In genomic region chr12:20815121-20815520, GRCm38 (mm10) we compare ENCODE assay signal across 8 mouse cellular contexts.
A peak's percentile ranks its signal among the peaks of the same experiment; 100 is the strongest.
DNase-seq lines count a peak whose midpoint lies in the region; ATAC-seq and TF ChIP-seq lines count a peak whose summit lies in the region.
"Not testable (repeated sequence)": the region's sequence is repeated elsewhere in the genome, so short reads cannot be mapped to it uniquely, and the experiment has no call there.

No protein-coding gene starts in this region.

- DNase-seq in embryonic facial prominence, embryonic 10.5 days (ENCODE audit: low spot score) = peak; percentile 7
- DNase-seq in limb, embryonic 14.5 days (ENCODE audit: low spot score) = not testable (repeated sequence)
- DNase-seq in urinary bladder, postnatal 25 days (ENCODE audit: low spot score) = peak; percentile 3

- 31% methylated on average over 40 of the region's 40 CpGs for WGBS in embryonic facial prominence, embryonic 10.5 days
- WGBS in forebrain, embryonic 15.5 days = 37% methylated on average over 34 of the region's 40 CpGs
- WGBS in heart, embryonic 16.5 days = 18% methylated on average over 40 of the region's 40 CpGs
- 16% methylated on average over 40 of the region's 40 CpGs for WGBS in intestine, embryonic 15.5 days
- WGBS in limb, embryonic 14.5 days = 36% methylated on average over 17 of the region's 40 CpGs
- WGBS in lung, embryonic 15.5 days = 10% methylated on average over 40 of the region's 40 CpGs
- WGBS in neural tube, embryonic 14.5 days = 27% methylated on average over 40 of the region's 40 CpGs

- ATAC-seq in forebrain, embryonic 15.5 days (replicated peaks); heart, embryonic 16.5 days (replicated peaks; ENCODE audit: extremely low read depth, insufficient read depth, low FRiP score); limb, embryonic 14.5 days (ENCODE audit: low FRiP score, low read depth); neural tube, embryonic 14.5 days (ENCODE audit: low read depth): not testable (repeated sequence)
- ATAC-seq in intestine, embryonic 15.5 days = peak; percentile 77
- peak; percentile 31; the same call in 1 of the 2 replicates for ATAC-seq in lung, embryonic 15.5 days (ENCODE audit: borderline replicate concordance, extremely low read depth, low FRiP score, low TSS enrichment)

- peaks cover 64% of the 10 kb centered on the region for H3K9me3 ChIP-seq in embryonic facial prominence, embryonic 10.5 days
- H3K9me3 ChIP-seq in forebrain, embryonic 15.5 days = peaks cover 26% of the 10 kb centered on the region
- H3K9me3 ChIP-seq in heart, embryonic 16.5 days (replicated peaks; ENCODE audit: control insufficient read depth, low read length) = peaks cover 19% of the 10 kb centered on the region
- H3K9me3 ChIP-seq in intestine, embryonic 15.5 days; lung, embryonic 15.5 days; neural tube, embryonic 14.5 days (ENCODE audit: control insufficient read depth, low read length): not testable (repeated sequence)
- H3K9me3 ChIP-seq in limb, embryonic 14.5 days (ENCODE audit: control insufficient read depth, low read length) = peaks cover 11% of the 10 kb centered on the region

- not testable (repeated sequence) for H3K9ac ChIP-seq in forebrain, embryonic 15.5 days (replicated peaks); limb, embryonic 14.5 days (ENCODE audit: low read depth, low read length, severe bottlenecking); neural tube, embryonic 14.5 days (replicated peaks; ENCODE audit: low read depth, low read length)
- peak overlapping the region; percentile 28 for H3K9ac ChIP-seq in heart, embryonic 16.5 days (ENCODE audit: low read length)
- H3K9ac ChIP-seq in intestine, embryonic 15.5 days = peak overlapping the region; percentile 29; the same call in 1 of the 2 replicates
- H3K9ac ChIP-seq in lung, embryonic 15.5 days = peak overlapping the region; percentile 24; the same call in 1 of the 2 replicates

- not testable (repeated sequence) for H3K27ac ChIP-seq in embryonic facial prominence, embryonic 10.5 days (replicated peaks); forebrain, embryonic 15.5 days (replicated peaks); heart, embryonic 16.5 days (ENCODE audit: low read length); intestine, embryonic 15.5 days; limb, embryonic 14.5 days (replicated peaks; ENCODE audit: low read depth, low read length); lung, embryonic 15.5 days; neural tube, embryonic 14.5 days (ENCODE audit: low read depth, low read length)

- not testable (repeated sequence) for H3K27me3 ChIP-seq in embryonic facial prominence, embryonic 10.5 days (replicated peaks; ENCODE audit: low read depth, poor library complexity, severe bottlenecking); forebrain, embryonic 15.5 days; heart, embryonic 16.5 days (ENCODE audit: control insufficient read depth, insufficient read depth, low read length); intestine, embryonic 15.5 days (replicated peaks); limb, embryonic 14.5 days (ENCODE audit: control insufficient read depth, insufficient read depth, low read length); lung, embryonic 15.5 days; neural tube, embryonic 14.5 days (ENCODE audit: control insufficient read depth, insufficient read depth, low read length)

- peak overlapping the region; percentile 48 for H3K4me3 ChIP-seq in embryonic facial prominence, embryonic 10.5 days
- peak overlapping the region; percentile 17 for H3K4me3 ChIP-seq in forebrain, embryonic 15.5 days
- peak overlapping the region; percentile 47 for H3K4me3 ChIP-seq in heart, embryonic 16.5 days (ENCODE audit: low read length)
- H3K4me3 ChIP-seq in intestine, embryonic 15.5 days (replicated peaks) = peak overlapping the region; percentile 38
- H3K4me3 ChIP-seq in limb, embryonic 14.5 days (replicated peaks; ENCODE audit: low read length) = peak overlapping the region; percentile 35
- peak overlapping the region; percentile 41 for H3K4me3 ChIP-seq in lung, embryonic 15.5 days
- peak overlapping the region; percentile 15; the same call in 1 of the 2 replicates for H3K4me3 ChIP-seq in neural tube, embryonic 14.5 days (ENCODE audit: low read depth, low read length)

- H3K4me2 ChIP-seq in forebrain, embryonic 15.5 days (replicated peaks); neural tube, embryonic 14.5 days (ENCODE audit: low read depth, low read length): not testable (repeated sequence)
- H3K4me2 ChIP-seq in heart, embryonic 16.5 days (ENCODE audit: low read depth, low read length) = peak overlapping the region; percentile 43
- H3K4me2 ChIP-seq in intestine, embryonic 15.5 days (replicated peaks) = peak overlapping the region; percentile 40
- peak overlapping the region; percentile 23; the same call in 1 of the 2 replicates for H3K4me2 ChIP-seq in limb, embryonic 14.5 days (replicated peaks; ENCODE audit: low read depth, low read length, severe bottlenecking)
- peak overlapping the region; percentile 49 for H3K4me2 ChIP-seq in lung, embryonic 15.5 days

- not testable (repeated sequence) for H3K36me3 ChIP-seq in embryonic facial prominence, embryonic 10.5 days (replicated peaks); forebrain, embryonic 15.5 days; heart, embryonic 16.5 days (ENCODE audit: control insufficient read depth, insufficient read depth); intestine, embryonic 15.5 days; limb, embryonic 14.5 days (ENCODE audit: control insufficient read depth, insufficient read depth, low read length); lung, embryonic 15.5 days; neural tube, embryonic 14.5 days (ENCODE audit: control insufficient read depth, insufficient read depth, low read length)

- H3K4me1 ChIP-seq in embryonic facial prominence, embryonic 10.5 days; forebrain, embryonic 15.5 days; heart, embryonic 16.5 days (ENCODE audit: control insufficient read depth, insufficient read depth, low read length); intestine, embryonic 15.5 days (replicated peaks); limb, embryonic 14.5 days (ENCODE audit: control insufficient read depth, insufficient read depth, low read length); lung, embryonic 15.5 days; neural tube, embryonic 14.5 days (ENCODE audit: control insufficient read depth, insufficient read depth, low read length): not testable (repeated sequence)

- TF ChIP-seq POLR2A in limb, embryonic 14.5 days (IDR thresholded peaks at IDR 0.05; ENCODE audit: borderline replicate concordance, extremely low read depth, insufficient read depth, insufficient read length) = not testable (repeated sequence)
